Mouse (Mus musculus) spleen, postnatal 14 days (tissue): ENCODE measurements around the gene Bdkrb2.

Source experiments
- DNase-seq, 2 experiments: peaks; one replicate each; pipeline ENCODE4 v3.0.0; 2021 to 2022; ENCODE audit warnings: low spot score in 2 of 2

Gene Bdkrb2

GRCm38 (mm10) chr12:105546538-105546937, 16.5 kb upstream of the Bdkrb2 start:
- DNase-seq = no peak

DNA sequence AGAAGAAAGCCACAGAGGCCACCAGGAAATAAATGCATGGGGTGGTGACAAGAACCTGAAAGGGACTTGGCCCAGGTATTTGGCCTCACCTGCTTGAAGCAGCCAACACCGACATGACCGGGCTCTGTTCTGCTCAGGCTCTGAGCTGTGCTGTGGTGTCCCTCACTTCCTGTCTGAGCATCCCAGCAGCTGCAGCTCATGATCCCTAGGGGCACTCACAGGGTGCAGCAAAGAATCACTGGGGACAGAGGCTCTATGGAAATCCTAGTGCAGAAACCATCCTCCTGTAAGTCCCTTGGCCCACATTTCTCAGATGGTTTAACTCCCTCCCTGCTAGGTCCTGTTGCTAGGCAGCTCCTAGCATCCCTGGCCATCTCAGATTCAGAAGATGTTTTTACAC, 15.9 kb upstream of the Bdkrb2 start:
- no peak for DNase-seq

DNA sequence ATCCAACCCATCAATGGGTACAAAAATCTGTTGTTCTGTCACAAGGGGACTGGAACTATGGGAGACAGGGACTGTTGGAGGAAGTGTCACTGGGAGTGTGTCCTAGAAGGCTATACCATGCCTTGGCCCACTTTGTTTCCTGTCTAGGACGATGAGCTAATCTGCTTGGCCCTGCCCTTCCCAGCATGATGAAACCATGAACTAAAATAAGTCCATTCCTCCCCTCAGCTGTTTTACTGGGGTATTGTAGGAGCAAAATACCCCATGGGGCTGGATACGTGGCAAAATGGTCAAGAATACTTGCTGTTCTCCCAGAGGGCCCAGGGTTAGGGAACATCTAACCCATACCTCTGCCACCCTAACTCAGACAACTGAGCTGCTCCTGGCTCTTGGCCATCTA, 15.0 kb upstream of the Bdkrb2 start:
- DNase-seq = no peak

- DNase-seq = no peak
These were observed 14.1 kb upstream of the Bdkrb2 start for GRCm38 (mm10) chr12:105548881-105549280.

DNA sequence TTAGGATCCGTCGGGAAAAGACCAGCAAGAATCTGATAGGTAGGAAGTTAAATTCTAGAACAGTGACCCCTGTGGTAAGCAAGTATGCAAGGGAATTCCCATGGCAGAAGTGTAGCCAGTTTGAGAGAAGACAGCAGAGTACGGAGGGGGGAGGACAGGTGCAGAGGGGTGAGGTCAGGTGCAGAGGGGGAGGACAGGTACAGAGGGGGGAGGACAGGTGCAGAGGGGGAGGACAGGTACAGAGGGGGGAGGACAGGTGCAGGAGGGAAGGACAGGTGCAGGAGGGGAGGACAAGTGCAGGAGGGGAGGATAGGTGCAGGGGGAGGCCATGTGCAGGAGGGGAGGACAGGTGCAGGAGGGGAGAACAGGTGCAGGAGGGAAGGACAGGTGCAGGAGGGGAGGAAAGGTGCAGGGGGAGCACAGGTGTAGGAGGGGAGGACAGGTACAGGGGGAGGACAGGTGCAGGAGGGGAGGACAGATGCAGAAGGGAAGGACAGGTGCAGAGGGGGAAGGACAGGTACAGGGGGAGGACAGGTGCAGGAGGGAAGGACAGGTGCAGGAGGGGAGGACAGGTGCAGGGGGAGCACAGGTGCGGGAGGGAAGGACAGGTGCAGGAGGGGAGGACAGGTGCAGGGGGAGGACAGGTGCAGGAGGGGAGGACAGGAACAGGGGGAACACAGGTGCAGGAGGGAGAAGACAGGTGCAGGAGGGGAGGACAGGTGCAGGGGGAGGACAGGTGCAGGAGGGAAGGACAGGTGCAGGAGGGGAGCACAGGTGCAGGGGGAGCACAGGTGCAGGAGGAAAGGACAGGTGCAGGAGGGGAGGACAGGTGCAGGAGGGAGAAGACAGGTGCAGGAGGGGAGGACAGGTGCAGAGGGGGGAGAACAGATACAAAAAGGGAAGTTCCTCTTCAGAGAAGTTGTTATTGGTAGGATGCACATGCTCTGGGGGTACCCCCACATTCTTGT, 12.9 kb upstream of the Bdkrb2 start:
- DNase-seq = no peak

DNA sequence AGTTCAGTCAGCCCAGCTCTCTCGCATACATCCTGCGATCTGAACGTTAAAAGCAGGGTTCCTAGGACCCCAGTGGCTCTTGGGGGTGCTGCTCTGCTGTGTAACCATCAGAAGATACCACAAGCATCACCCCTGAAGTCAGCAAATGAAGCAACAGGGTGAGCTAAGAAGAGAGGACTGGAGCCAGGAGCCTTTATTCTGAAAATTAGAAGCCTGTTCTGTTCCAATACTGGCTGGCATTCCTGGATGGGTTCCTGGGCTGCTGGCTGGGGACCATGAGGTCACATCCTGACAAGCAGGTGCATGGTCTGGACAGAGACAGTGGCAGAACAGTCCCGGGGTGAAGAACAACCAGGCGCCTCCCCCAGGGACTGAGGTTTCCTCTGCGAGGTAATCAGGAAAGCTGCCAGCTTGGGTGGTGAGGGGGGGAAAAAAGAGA, 11.5 kb upstream of the Bdkrb2 start:
- DNase-seq = no peak

- DNase-seq = no peak
These were observed 8.8 kb upstream of the Bdkrb2 start for GRCm38 (mm10) chr12:105554151-105554772.

DNA sequence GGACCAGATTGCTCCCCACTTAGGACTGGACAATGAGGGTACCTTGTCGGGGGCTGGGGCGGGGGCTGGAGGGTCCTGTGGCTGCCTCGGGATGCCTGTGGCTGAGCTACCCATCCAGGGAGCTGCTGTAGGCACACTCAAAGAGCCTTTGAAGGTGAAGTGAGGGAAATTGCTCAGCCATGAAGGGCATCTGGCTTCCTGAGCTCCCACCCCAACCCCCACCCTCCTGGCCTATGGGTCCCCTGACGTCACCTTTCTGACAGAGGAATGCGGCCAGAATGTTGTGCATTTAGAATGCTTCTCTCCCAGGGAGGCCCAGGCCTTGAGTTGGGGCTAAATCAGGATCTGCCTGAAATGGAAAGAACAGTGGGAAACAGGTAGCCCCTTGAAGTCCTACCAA, 7.9 kb upstream of the Bdkrb2 start:
- no peak for DNase-seq

DNA sequence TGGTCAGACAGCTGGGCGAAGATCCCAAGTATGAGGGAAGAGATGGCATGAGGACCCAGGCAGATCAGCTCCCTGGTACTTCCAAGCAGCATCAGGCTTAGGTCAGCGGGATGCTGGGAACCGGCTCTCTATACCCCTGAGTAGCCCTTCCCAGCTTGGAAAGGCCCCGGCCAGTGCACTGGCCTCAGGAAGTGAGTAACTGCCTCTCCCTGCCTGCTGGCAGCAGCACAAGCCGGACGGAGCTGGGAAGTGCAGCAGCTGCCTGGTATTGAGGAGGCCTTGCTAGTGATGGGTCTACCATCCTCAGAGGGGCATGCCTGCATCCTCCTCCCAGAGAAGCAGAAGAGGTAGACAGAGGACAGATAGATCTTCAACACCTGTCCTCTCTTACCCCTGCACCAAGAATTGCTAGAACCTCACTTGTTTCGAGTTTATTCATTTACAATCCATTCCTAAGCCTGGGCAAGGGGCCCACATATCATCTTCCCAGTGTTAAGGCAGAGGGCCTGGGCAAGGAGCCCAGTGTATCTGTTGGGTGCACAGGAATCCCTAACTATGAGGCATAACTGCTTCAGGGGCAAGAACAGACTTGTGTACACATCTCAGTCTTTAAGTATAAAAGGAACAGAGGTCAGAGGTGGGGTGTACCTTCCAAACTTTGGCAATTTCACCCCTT, 5.6 kb upstream of the Bdkrb2 start:
- no peak for DNase-seq

GRCm38 (mm10) chr12:105561007-105561534, 2.0 kb upstream of the Bdkrb2 start:
- DNase-seq = no peak

DNA sequence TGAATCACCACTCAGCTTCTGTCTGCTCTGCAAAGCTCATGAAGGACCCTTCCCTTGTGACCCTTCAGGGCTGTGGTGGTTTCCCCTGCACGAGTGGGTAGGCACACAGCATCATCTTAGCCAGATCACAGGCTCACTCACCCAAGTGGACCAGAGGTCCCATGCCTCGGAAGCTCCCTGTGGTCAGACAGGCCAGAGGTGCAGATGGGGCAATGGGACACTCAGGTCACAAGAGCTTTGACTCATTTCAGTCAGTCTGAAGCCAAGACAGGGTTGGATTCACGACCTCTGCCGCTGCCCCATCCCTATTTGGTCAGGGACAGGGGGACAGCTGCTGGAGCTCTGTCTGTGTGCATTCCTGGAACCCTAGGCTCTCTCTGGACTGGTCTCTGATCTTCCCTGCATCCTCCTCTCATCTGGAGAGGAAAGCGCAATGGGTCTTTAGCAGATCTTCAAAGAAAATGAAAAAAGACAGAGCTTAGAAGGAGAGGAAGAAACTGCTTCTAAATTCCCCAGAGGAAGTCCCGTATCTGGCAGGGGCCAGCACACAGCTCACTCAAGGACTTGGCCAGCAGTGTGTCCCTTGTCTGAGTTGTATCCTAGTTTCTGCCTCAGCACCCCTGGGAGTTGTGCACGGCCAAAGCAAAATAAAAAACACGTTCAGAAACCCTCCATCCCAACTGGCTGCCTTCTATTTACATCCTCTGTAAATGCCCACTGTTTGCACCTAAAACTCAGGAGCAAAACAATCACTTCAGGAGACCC, 788 bp upstream of the Bdkrb2 start:
- no peak for DNase-seq

DNA sequence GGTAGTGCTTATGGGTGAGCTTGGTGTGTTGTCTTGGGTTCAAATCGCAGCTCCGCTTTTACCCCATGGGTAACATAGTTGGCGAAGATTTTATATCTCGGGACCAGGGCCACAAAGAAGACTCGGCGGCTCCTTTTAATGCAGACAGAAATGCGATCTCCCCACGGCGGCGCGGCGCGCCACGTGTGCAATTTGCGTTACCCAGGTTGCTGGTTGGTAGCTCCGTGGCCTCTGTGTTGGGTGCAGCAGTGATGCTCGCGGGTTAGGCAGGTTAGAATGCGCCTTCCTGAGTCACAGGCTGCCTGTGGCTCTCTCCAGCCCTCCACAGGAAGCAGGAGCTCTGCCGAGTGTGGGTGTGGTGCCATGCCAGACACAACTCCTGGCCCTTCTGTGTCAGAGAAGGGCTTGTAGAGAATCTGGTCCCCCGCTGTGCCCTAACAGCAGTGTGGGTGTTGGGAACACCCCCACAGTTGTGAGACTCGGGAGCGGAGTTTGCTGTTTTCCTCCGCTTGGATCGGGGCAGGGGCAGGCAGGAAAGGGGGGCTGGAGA, 775 bp downstream of the Bdkrb2 start:
- DNase-seq = no peak

GRCm38 (mm10) chr12:105565221-105565620, 2.2 kb downstream of the Bdkrb2 start:
- no peak for DNase-seq

- no peak for DNase-seq
These were observed 8.8 kb downstream of the Bdkrb2 start for GRCm38 (mm10) chr12:105571867-105572266.

DNA sequence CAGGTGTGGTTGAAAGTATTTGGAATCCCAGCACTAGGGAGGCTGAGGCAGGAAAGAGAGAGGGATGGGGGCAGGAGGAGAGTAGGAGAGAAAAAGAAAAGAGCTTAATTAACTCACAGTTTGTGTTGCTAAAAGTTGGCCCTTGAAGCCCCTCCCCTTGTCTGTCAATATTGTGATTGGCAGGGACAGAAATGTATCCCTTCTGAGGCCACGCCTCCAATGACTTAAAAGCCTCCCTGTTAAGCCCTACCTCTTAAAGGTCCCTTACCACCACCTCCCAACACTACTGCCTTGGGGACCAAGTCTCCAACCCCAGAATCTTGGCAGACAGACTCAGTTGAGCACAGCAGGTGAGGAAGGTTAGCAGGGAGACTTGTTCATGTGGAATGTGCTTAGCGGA, 9.6 kb downstream of the Bdkrb2 start:
- no peak for DNase-seq

- no peak for DNase-seq
These were observed 11.3 kb downstream of the Bdkrb2 start for GRCm38 (mm10) chr12:105574356-105574755.

- DNase-seq = no peak
These were observed 17.5 kb downstream of the Bdkrb2 start for GRCm38 (mm10) chr12:105580490-105580889.

DNA sequence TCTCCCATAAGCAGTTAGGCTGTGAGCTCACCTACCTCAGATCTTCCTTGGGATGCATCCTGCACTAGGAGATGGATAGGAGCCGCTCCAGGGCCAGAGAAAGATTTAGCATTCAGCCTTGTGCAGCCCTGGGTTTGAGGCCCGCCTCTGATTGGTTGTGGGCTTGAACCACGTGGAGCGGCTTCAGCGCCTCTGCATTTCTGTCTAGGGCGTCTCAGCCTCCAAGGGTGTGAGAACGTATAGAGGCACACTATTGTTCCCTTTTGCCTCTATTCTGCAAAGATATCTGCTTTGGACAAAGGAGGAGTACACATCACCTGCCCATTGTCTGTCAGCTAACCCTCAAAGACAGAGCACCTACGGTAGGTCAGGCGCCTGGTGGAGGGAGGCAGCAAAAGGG, 19.5 kb downstream of the Bdkrb2 start:
- DNase-seq = no peak

GRCm38 (mm10) chr12:105583484-105583883, 20.5 kb downstream of the Bdkrb2 start:
- no peak for DNase-seq

DNA sequence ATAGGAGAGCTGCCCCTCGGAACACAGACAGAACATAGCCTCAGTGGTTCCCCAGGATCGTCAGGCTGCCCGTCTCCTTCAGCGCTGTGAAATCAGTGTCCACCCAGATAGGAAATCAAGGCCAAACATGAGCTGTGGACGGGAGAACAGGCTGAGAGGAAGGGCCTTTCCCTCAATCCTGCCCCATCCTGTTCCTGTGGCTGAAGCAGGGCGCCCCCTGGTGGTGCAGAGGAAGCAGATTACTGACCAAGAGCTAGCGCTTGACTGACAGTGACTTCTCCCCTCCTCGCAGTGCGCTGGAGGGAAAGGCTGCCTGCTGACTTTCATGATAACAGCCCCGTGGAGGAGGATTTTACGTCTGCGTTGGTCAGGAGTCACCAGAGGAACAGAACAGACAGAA, 21.8 kb downstream of the Bdkrb2 start:
- DNase-seq = peak in 1 of 2 experiments; percentile 21

DNA sequence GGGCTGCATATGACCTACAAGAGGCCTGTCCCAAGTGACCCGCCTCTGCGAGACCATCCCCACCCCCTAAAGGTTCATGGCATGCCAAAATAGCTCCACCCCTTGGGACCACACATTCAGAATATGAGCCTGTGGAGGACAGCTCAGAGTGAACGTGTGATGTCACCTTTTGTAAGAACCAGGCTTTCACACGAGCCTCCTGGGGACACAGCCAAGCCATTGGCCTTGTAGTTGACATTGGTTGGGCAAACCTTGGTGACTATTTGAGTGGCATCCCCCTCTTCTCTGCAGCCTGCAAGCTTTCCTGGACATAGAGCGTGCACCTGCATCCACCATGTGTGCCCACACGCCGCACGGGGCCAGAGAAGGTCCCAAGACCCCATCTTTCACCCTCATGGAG, 24.5 kb downstream of the Bdkrb2 start:
- no peak for DNase-seq
